Mouse (Mus musculus) left cerebral cortex, postnatal 25 days (tissue): ENCODE results near the gene Pigx. TPM values are rescaled to one million over a fixed set of nuclear protein-coding genes. Genes with fewer than 3 reads are reported as not detected.
"Not testable (repeated sequence)": the region's sequence is repeated elsewhere in the genome, so short reads cannot be mapped to it uniquely, and the experiment has no call there.

Source experiments
- DNase-seq, 2 experiments: peaks; one replicate each; pipeline ENCODE4 v3.0.0; 2022; ENCODE audit warnings: low spot score in 2 of 2, mixed read lengths in 1 of 2
- intact Hi-C: fragments of 180-260 bp; cut with DNase I; formaldehyde crosslinking; loops from one replicate; pipeline ENCODE4 v1.15.1; 2025
- total RNA-seq, 2 experiments: library from RNA; stranded (reverse); gene quantifications; 2 replicates each; pipeline ENCODE4 v1.2.3; 2021

Pigx gene
- total RNA-seq, 2 experiments from 2014 or later = 23.9 to 27.1 TPM

- peak; percentile 56 to 79 for DNase-seq
- intact Hi-C loops = loop anchor here (2.0 to 5.0 kb wide), 2 partner anchors 133 to 384 kb away; partner anchors contain the start of genes Fbxo45, Wdr53 and Zdhhc19
Observed at GRCm38 (mm10) chr16:32113541-32114218, 14.1 kb upstream of the Pigx start.

- intact Hi-C loops = loop anchor here (5.0 kb wide), 1 partner anchor 386 kb away; the partner anchor contains the start of gene Zdhhc19
- DNase-seq = peak in 1 of 2 experiments; percentile 18
Observed at GRCm38 (mm10) chr16:32110951-32111699, 11.6 kb upstream of the Pigx start.

- DNase-seq = no peak
- intact Hi-C loops = no loop called here
Observed at GRCm38 (mm10) chr16:32108578-32108977, 9.0 kb upstream of the Pigx start.

- intact Hi-C loops = no loop called here
Observed at GRCm38 (mm10) chr16:32108170-32108569, 8.6 kb upstream of the Pigx start.

DNA sequence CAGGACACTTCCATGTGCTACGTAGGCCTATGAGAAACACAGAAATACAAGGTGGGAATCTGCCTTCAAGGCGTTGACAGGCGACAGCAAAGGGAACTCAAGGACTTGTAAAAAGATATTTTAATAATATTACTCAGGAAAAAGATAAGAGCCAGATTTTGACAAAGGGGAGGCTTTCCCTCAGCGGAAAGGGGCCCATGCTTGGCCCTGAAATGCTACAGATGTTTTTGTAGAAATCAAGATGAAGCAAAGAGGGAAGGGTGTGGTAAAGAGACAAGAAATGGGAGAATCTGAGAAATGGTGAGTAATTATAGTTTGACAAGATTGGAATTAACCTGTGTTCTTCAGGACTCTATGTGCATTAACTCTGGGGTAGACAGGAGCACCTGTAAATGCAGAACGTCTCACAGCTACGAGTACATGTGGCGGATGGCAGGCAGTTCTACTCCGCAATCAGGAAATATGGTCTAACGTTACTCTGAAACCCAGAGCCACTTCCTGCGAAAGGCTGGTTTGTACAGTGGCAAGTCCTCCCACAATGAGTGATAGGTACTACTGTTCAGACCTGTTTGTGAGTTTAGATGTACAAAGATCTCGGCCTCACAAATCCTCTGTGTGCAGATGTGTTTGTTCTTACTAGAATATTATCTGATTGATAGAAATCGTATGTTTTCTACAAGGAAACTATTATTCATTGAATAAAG lies 8.0 kb upstream of the Pigx start:
- intact Hi-C loops = no loop called here
- DNase-seq = no peak

More at GRCm38 (mm10) chr16:32108170-32108569, 8.6 kb upstream of the Pigx start:
- DNase-seq = no peak

DNA sequence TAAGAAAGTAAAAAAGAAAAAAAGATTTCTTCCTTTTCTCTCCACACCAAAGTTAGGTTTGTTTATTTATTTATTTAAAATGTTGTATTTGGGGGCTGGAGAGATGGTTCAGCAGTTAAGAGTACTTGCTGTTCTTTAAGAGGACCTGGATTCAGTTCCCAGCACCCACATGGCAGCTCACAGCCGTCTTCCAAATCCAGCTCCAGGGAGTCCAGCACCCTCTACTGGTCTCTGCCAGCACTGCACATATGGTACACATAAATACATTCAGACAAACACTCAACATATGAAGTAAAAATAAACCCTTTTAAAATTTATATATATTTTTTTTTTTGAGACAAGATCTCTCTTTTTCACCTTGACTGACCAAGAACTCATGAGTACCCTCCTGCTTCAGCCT lies 6.2 kb upstream of the Pigx start:
- no peak for DNase-seq
- intact Hi-C loops = no loop called here

DNA sequence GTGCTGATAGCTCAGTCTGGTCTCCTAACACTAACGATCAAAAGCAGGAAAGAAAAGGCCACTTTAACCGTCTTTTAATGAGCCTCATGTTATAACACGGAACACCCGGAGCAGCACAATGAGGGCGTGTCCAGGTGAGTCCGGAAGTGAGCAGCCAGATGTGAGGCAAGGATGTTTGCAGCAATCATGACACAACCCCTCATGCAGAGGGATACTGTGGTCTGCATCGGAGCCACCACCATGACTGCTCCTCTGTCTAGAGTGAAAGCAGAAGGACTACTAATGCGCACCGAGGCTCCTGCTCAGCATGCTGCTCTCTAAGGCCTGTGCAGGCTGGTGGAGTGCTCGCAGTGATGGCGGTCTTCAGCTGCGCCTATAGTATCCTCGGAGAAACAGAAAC lies 2.8 kb upstream of the Pigx start:
- DNase-seq = no peak

DNA sequence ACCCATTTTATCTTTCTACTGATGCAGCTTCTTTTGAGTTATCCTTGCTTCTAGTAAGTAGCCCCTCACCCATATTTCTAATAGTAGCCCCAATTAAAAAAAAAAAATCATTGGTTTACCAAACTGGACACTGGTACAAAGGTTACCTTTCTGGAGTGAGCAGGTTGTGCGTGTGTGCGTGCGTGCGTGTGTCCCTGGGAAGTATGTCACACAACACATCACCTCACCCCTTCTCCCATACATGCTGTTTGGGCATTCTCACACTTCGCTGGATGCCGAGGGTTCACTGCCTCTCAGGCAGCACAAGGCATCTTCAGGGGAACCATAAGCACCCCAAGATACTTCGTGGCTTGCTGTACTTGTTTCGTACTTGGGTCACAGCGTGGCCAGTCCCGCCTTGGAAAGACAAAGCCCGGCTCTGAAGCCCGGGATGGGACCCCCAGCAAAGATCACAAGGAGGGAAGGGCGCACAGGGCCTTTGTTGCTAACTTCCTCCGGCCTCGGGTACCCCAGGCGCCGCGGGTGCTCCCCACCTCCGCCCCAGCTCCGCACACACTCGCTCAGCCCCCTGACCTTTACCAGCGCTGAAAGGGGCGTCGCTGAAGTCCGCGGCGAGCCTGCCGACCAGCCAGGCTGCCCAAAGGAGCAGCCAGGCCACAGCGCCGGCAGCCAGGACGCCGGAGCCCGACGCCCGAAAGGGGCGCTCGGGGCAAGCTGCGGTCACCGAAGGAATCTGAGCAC lies 473 bp downstream of the Pigx start:
- intact Hi-C loops = no loop called here
- no peak for DNase-seq

More for the DNA sequence above, 2.8 kb upstream of the Pigx start:
- intact Hi-C loops = no loop called here

DNA sequence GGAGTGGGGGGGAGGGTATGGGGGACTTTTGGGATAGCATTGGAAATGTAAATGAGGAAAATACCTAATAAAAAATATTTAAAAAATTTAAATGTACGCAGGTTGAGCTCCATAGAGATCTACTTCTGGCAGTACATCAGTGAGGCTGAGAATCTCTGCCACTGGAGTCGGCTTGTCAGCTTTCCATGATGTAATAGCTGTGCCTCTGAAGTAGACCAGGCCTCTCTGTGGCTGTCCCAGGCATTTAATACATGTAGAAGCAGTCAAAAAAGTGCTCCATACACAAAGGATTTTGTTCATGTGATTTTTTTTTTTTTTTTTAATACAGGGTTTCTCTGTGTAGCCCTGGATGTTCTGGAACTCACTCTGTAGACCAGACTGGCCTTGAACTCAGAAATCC lies 1.8 kb downstream of the Pigx start:
- intact Hi-C loops = not testable (repeated sequence)

GRCm38 (mm10) chr16:32091466-32091865 lies 8.1 kb downstream of the Pigx start:
- intact Hi-C loops = no loop called here
- no peak for DNase-seq

More for the DNA sequence above, 1.8 kb downstream of the Pigx start:
- not testable (repeated sequence) for DNase-seq

DNA sequence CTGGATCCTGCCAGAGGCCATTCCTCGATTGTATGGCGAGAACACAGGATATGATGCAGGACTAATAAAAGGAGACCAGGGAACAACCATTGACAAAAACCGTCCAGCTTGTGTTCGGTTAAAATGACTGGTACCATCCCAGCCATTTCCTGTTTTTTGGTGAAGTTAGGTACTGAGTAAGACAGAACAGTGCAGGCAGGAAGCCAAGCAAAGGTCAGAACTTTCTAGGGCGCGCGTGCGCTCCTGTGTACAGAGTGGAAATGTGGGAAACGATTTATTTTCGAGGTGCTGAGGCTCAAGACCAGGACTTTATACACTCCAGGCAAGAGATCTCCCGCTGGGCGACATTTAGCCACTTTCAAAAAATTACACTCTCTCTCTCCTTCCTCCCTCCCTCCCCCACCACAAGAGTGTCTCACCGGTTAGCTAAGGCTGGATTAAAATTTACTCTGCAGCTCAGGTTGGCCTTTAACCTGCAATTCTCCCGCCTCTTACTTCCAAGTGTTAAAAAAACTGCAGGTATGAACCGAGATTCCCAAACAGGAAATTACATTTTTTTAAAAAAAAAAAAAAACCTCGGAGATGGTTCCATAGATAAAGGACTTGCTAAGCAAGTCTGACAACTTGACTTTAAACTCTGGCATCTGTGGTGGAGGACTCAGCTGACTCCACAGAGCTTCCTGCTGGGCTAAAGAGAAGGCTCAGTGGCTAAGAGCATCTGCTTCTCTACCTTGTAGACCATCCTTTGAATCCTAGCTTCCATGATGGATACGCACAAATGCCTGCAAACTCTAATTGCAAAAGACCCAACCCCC lies 11.7 kb downstream of the Pigx start:
- intact Hi-C loops = no loop called here
- DNase-seq = no peak

DNA sequence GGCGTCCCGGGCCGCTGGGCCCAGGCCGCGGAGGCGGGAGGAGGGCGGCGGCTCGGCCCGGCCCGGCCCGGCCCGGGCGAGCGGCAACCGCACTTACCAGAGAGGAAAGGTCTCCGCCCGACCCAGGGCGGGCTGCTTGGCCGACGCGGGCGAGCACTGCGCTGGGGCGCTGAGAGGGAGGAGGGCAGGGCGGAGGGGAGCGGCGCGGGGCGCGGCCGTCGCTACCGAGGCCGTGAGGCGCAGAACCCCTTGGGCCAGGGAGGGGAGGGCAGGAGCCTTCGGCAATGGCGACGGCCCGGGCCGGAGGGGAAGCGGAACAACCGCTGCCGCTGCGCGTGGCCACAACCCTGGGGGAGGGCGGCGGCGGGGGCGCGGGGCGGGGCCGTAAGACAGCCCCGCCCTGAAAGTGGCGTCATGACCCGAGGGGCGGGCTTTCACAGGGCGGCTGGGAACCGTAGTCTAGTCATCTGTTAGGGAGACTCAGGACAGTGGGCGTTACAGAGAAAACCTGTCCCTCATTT lies 20.5 kb downstream of the Pigx start, which contains the start of gene Pak2:
Gene Pak2, minus strand, starts transcription at position 352 of the 521 bp plus-strand sequence.
- DNase-seq = peak; percentile 85 to 86
- intact Hi-C loops = no loop called here

GRCm38 (mm10) chr16:32078408-32078990 lies 21.0 kb downstream of the Pigx start:
- peak; percentile 23 to 43 for DNase-seq
- intact Hi-C loops = no loop called here

DNA sequence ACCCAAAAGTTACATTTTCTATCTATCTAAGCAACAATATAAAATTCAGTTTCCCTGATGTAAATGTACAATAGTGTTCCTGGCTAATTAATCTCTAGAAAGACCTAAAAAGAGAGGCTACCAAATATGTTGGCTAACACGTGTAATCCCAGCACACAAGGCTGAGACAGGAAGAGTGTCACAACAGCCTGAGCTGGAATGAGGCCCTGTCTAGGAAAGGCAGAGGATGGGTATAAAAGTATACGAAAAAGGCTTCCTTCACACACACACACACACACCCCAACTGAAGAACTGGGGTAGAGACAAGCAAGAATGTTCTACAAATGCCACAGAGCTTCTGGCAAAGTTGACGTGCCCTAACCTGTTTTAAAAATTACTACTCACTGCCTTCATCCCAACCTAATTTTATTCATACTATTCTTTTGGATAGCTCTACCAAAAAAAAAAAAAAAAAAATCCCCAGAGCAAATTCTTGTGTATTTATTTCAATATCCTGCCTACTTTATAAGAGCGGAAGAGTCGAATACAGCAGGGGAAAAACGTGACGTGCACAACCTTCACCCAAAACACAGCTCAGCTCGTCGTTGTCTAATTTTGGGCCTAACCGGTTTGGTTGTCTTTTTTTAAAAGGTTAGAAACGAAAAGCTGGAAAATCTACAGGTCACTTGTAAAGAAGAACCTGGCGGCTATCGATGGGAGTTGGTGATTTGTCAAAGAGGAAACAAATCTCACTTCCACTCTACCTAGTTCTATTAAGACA lies 21.7 kb downstream of the Pigx start:
- intact Hi-C loops = no loop called here
- DNase-seq = no peak

- no peak for DNase-seq
- intact Hi-C loops = no loop called here
Observed at GRCm38 (mm10) chr16:32076406-32076805, 23.1 kb downstream of the Pigx start.

DNA sequence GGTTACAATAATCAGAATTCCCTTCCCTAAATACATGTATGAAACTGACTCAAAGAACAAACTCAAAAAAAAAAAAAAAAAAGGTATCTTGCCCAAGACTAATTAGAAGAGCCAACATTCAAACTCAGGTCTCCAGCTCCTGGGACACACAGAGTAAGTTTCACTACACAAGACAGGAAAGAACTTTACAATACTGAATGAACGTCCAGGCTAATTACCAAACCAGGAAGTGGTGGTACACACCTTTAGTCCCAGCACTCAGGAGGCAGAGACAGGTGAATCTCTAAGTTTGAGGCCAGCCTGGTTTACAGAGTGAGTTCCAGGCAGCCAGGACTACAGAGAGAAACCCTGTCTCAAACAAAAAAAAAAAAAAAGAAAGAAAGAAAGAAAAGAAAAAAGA lies 23.8 kb downstream of the Pigx start:
- intact Hi-C loops = no loop called here
- no peak for DNase-seq

- intact Hi-C loops, DNase-seq: not testable (repeated sequence)
Observed at GRCm38 (mm10) chr16:32070070-32070469, 29.5 kb downstream of the Pigx start.
